Mouse (Mus musculus): Measurements from ENCODE around the gene Ap4s1. TPM values are rescaled to one million over a fixed set of nuclear protein-coding genes. Genes with fewer than 3 reads are reported as not detected.

The Ap4s1 gene
- polyA plus RNA-seq, 1 experiment from 2014 or later = 37.8 TPM

- Histone ChIP-seq H3K4me3 (ENCODE audit: low read length) (no peak overlapping the region), H3K4me2 (replicated peaks; ENCODE audit: low read depth, low read length) (no peak overlapping the region), H3K9ac (ENCODE audit: low read depth, low read length) (no peak overlapping the region), H3K27ac (ENCODE audit: low read depth, low read length) (no peak overlapping the region), H3K36me3 (ENCODE audit: control insufficient read depth, insufficient read depth, low read length) (peaks cover 64% of the 10 kb centered on the region), H3K9me3 (ENCODE audit: control insufficient read depth, low read length) (no peaks in the 10 kb centered on the region), H3K4me1 (ENCODE audit: control insufficient read depth, insufficient read depth, low read length) (no peaks in the 10 kb centered on the region), H3K27me3 (ENCODE audit: control insufficient read depth, insufficient read depth, low read length) (no peaks in the 10 kb centered on the region)
- no peak for ATAC-seq (ENCODE audit: low FRiP score, low TSS enrichment)
- WGBS = 96% methylated on average over 15 of the region's 15 CpGs
Measured at GRCm38 (mm10) chr12:51768702-51769101, 77.9 kb downstream of the Ap4s1 start.

DNA sequence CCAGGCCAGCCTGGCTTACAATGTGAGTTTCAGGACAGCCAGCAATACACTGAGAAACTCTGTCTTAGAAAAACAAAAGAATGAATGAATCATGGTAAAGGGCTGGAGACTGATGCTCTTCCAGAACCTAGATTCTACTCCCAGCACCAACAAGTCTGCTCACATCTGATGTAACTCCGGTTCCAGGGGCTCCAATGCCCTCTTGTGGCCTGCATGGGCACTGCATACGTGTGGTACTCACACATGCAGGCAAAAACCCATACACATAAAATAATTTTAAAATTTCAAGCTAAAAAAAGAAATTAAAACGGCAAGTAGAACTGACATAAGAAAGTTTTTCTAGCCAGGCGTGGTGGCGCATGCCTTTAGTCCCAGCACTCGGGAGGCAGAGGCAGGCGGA, 94.0 kb downstream of the Ap4s1 start:
- no peaks in the 10 kb centered on the region for H3K4me1 ChIP-seq (ENCODE audit: control insufficient read depth, insufficient read depth, low read length)
- no peaks in the 10 kb centered on the region for H3K27me3 ChIP-seq (ENCODE audit: control insufficient read depth, insufficient read depth, low read length)
- H3K4me3 ChIP-seq (ENCODE audit: low read length) = no peak overlapping the region
- WGBS = 94% methylated on average over 7 of the region's 7 CpGs
- H3K9ac ChIP-seq (ENCODE audit: low read depth, low read length) = no peak overlapping the region
- no peak overlapping the region for H3K27ac ChIP-seq (ENCODE audit: low read depth, low read length)
- no peak for ATAC-seq (ENCODE audit: low FRiP score, low TSS enrichment)
- no peaks in the 10 kb centered on the region for H3K9me3 ChIP-seq (ENCODE audit: control insufficient read depth, low read length)
- H3K36me3 ChIP-seq (ENCODE audit: control insufficient read depth, insufficient read depth, low read length) = peaks cover 88% of the 10 kb centered on the region
- no peak overlapping the region for H3K4me2 ChIP-seq (replicated peaks; ENCODE audit: low read depth, low read length)

Other genes with a start within 250 kb of the Ap4s1 start
- 0.30 and 0.67 TPM in 2 replicates for gene Coch, start 97.7 kb upstream of the Ap4s1 start, polyA plus RNA-seq (2014; fragmentation: Nextera tagmentation; extraction: Ambion mirVana)
- gene Strn3, start 864 bp downstream of the Ap4s1 start, polyA plus RNA-seq (2014; fragmentation: Nextera tagmentation; extraction: Ambion mirVana) = 53.6 and 60.7 TPM in 2 replicates
- gene Hectd1, start 138.5 kb downstream of the Ap4s1 start, polyA plus RNA-seq (2014; fragmentation: Nextera tagmentation; extraction: Ambion mirVana) = 36.0 and 51.6 TPM in 2 replicates